Mouse (Mus musculus) lung, postnatal 0 days (tissue): ENCODE results near the gene Lrp10. TPM values are rescaled to one million over a fixed set of nuclear protein-coding genes. Genes with fewer than 3 reads are reported as not detected.

Experiments used
- ATAC-seq: fragments of 200-750 bp; cut with Nextera tagmentation; 2 replicates; pipeline ENCODE4 v1.8.0; 2017; ENCODE audit warnings: moderate library complexity
- DNase-seq: peaks from one replicate; pipeline ENCODE4 v3.0.0-alpha.2; 2016; ENCODE audit warnings: low spot score
- H3K27ac ChIP-seq: fragments of 300-500 bp; sonication (generic); 2 replicates; pipeline ENCODE4 v1.5.1; 2014; ENCODE audit warnings: antibody characterized with exemption, mild to moderate bottlenecking, low read length, mixed read lengths
- H3K27me3 ChIP-seq: fragments of 300-500 bp; sonication (generic); replicated peaks from 2 replicates; pipeline ENCODE4 v1.6.1; 2014; ENCODE audit warnings: low read length, mixed read lengths; ENCODE audit not compliant: insufficient read depth
- H3K36me3 ChIP-seq: fragments of 300-500 bp; sonication (generic); 2 replicates; pipeline ENCODE4 v1.6.1; 2014; ENCODE audit warnings: low read length, mixed read lengths; ENCODE audit not compliant: insufficient read depth
- H3K4me1 ChIP-seq: fragments of 300-500 bp; sonication (generic); 2 replicates; pipeline ENCODE4 v1.6.1; 2014; ENCODE audit warnings: antibody characterized with exemption, low read depth, low read length, mixed read lengths; ENCODE audit not compliant: insufficient read depth
- H3K4me2 ChIP-seq: fragments of 300-500 bp; sonication (generic); replicated peaks from 2 replicates; pipeline ENCODE4 v1.6.1; 2014; ENCODE audit warnings: low read depth, mild to moderate bottlenecking, low read length, moderate library complexity, mixed read lengths
- H3K4me3 ChIP-seq: fragments of 300-500 bp; sonication (generic); 2 replicates; pipeline ENCODE4 v1.5.1; 2014; ENCODE audit warnings: low read depth, low read length
- H3K9ac ChIP-seq: fragments of 300-500 bp; sonication (generic); replicated peaks from 2 replicates; pipeline ENCODE4 v1.6.1; 2014; ENCODE audit warnings: low read depth, mild to moderate bottlenecking
- H3K9me3 ChIP-seq: fragments of 300-500 bp; sonication (generic); 2 replicates; pipeline ENCODE4 v1.6.1; 2016; ENCODE audit warnings: low read length, mixed read lengths
- CTCF ChIP-seq: IDR thresholded peaks from 2 replicates; pipeline ENCODE4 v1.5.1; 2016; ENCODE audit warnings: antibody characterized with exemption, mild to moderate bottlenecking
- EP300 ChIP-seq: IDR thresholded peaks from 2 replicates; pipeline ENCODE4 v1.6.1; 2016; ENCODE audit warnings: antibody characterized with exemption, mild to moderate bottlenecking, control low read depth
- WGBS: fragments of 180-500 bp; shearing (Covaris S2); extraction: QIAGEN DNeasy Blood & Tissue Kit; methylation state at CpG from one replicate; pipeline ENCODE4 v1.1.7; 2014; 5-methylcytosine and 5-hydroxymethylcytosine counted together
- polyA plus RNA-seq: library from polyadenylated mRNA; unstranded; fragments of >200 nt; fragmentation: Nextera tagmentation; extraction: Ambion mirVana; gene quantifications from 2 replicates; pipeline ENCODE4 v1.2.1, GENCODE M21; 2015

The Lrp10 gene
- 92.5 and 96.5 TPM in 2 replicates for polyA plus RNA-seq

DNA sequence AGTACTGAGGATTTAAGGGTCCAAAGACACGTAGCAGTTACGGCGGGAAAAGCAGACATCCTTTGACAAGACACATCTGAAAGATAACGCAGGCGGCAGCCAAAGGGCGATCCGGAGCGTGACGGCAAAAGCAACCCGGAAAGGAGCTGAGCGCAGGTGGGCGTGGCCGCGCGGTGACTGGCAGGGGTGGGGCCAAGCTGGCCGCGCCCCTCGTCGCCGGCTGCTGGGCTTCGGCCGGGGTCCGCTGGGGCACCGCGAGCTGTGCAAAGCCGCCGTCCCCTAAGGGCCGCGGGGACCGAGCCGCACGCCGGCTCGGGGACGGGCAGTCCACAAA, at the start of gene Lrp10:
Lrp10 (plus strand) TSS at position 179 of the 334 bp plus-strand sequence.
- peaks cover 25% of the 10 kb centered on the region for H3K36me3 ChIP-seq
- H3K27ac ChIP-seq: peak within 1 kb of the TSS; percentile 94
- WGBS: under 1% methylated on average over 29 of the region's 35 CpGs
- H3K9me3 ChIP-seq: no peaks in the 10 kb centered on the region
- ATAC-seq (peak; percentile 90), DNase-seq (peak; percentile 95)
- H3K4me1 ChIP-seq: peaks cover 8% of the 10 kb centered on the region; the same call in 1 of the 2 replicates
- H3K27me3 ChIP-seq: no peaks in the 10 kb centered on the region
- H3K9ac ChIP-seq: peak within 1 kb of the TSS; percentile 58
- H3K4me2 ChIP-seq: peak within 1 kb of the TSS; percentile 83
- no peak for TF ChIP-seq CTCF
- no peak for TF ChIP-seq EP300
- H3K4me3 ChIP-seq: peak within 1 kb of the TSS; percentile 78

DNA sequence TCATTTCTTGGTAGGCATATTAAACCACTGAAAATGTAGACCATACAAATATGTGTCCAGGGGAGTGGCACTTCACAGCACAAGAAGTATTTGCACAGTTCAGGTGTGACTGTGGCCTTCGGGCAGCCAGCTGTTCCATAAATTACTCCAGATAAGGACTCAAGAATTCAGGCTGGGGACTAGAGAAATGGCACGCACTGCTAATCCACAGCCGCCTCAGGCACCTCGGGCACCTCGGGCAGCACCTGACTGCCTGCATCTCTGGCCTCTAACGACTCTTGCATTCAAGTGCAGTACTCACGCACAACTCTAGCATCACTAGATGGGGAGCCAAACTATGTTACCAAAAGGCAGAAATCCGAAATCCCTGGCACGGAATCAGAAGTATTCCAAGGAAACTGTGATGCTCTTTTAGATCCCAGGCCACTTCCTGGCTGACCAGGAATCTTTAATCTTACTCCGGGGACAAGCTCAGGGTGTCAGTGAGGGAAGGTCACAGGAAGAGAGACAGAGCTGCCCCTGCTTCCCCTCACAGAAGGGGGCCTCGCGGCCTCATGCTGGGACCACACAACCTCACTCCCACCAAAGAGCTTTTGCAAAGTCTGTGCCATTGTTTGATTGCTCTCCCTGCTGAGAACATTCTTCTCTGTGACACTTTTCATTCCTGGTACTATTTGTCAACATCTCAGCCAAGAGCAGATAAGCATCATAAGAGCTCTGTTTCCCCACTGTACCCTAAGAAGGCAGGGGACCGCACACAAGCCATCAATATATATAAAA, 48.5 kb upstream of the Lrp10 start:
- TF ChIP-seq CTCF: no peak
- TF ChIP-seq EP300: peak; percentile 57
- Histone ChIP-seq H3K9ac (no peak overlapping the region), H3K4me1 (peaks cover 22% of the 10 kb centered on the region), H3K27me3 (no peaks in the 10 kb centered on the region), H3K36me3 (no peaks in the 10 kb centered on the region), H3K9me3 (no peaks in the 10 kb centered on the region), H3K4me2 (no peak overlapping the region), H3K27ac (peak overlapping the region; percentile 90), H3K4me3 (no peak overlapping the region)
- ATAC-seq: peak; percentile 78
- peak; percentile 87 for DNase-seq
- WGBS: 21% methylated on average over 13 of the region's 13 CpGs

DNA sequence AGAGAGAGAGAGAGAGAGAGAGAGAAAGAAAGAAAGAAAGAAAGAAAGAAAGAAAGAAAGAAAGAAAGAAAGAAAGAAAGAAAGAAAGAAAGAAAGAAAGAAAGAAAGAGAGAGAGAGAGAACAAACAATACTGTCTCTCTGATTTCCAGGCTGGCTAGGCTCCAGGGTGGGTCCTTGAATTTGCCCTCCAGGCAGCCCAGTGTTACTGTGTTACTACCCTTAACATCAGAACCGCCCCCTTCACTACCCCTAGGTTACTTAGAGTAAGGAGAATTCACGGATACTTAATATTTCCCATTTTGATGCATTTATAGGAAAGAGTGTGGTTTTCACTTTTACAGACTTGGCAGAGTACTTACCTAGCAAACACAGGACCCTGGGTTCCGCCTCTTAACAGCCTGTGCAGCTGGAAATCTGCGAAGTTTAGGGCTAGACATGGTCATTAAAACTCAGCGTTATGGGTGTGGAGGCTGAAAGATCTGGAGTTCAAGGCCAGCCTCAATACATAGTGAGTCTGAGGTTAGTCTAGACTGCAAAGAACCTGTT, 47.6 kb upstream of the Lrp10 start:
- H3K9me3 ChIP-seq: no peaks in the 10 kb centered on the region
- H3K27ac ChIP-seq: peak overlapping the region; percentile 57
- no peak overlapping the region for H3K4me3 ChIP-seq
- H3K4me2 ChIP-seq: no peak overlapping the region
- H3K4me1 ChIP-seq: peaks cover 18% of the 10 kb centered on the region
- WGBS: 44% methylated on average over 5 of the region's 5 CpGs
- TF ChIP-seq EP300: no peak
- no peak for TF ChIP-seq CTCF
- H3K36me3 ChIP-seq: no peaks in the 10 kb centered on the region
- no peak for ATAC-seq
- no peak for DNase-seq
- H3K9ac ChIP-seq: no peak overlapping the region
- no peaks in the 10 kb centered on the region for H3K27me3 ChIP-seq

DNA sequence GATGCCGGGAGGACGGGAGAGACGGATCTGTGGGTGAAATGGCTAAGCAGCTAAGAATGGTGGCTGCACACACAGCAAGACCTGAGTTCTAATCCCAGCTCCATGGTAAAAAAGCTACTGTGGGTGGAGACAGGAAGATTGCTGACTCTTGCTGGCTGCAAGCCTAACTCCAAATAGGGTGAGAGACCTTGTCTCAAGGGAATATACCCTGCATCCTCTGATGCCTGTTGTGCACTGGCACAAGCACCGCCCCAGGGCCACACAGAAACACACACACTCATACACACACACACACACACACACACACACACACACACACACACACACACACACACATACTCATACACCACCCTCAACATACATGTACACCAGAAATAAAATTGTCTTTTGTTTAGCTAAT, 47.1 kb upstream of the Lrp10 start:
- Histone ChIP-seq H3K27ac (peak overlapping the region; percentile 57), H3K9ac (no peak overlapping the region), H3K4me1 (peaks cover 18% of the 10 kb centered on the region), H3K36me3 (no peaks in the 10 kb centered on the region), H3K4me2 (peak overlapping the region; percentile 27; the same call in 1 of the 2 replicates), H3K27me3 (no peaks in the 10 kb centered on the region), H3K9me3 (no peaks in the 10 kb centered on the region), H3K4me3 (no peak overlapping the region)
- WGBS: 92% methylated on average over 4 of the region's 4 CpGs
- DNase-seq: no peak
- no peak for TF ChIP-seq EP300
- TF ChIP-seq CTCF: no peak
- no peak for ATAC-seq

DNA sequence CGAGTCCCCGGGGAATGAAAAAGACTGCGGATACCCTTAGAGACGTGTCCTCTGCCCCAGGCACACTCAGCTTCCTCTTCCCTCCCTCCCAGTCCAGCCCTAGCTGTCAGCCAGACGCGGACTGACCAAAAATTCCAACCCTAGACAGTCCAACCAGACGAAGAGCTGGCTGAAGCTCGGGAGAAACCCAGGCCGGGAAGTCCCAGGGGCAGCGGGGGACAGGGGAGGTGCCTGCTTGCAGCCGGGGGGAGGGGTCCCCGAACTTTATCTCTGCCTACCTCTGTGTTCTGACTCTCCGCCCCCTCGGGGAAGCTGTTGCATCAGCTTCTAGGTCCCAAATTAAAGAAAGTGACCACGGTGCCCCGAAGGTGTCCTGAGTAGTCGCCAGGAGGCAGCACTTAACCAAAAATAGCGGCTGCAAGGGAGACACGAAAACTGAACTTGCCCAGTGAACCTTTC, 46.3 kb upstream of the Lrp10 start, which contains the start of gene Slc7a7:
Slc7a7 (minus strand) TSS at position 158 of the 459 bp plus-strand sequence.
- 14% methylated on average over 19 of the region's 19 CpGs for WGBS
- Histone ChIP-seq H3K9ac (no peak within 1 kb of the TSS), H3K4me3 (peak within 1 kb of the TSS; percentile 4; the same call in 1 of the 2 replicates), H3K4me2 (peak within 1 kb of the TSS; percentile 27), H3K27me3 (no peaks in the 10 kb centered on the region), H3K27ac (peak within 1 kb of the TSS; percentile 57), H3K4me1 (peaks cover 18% of the 10 kb centered on the region), H3K36me3 (no peaks in the 10 kb centered on the region), H3K9me3 (no peaks in the 10 kb centered on the region)
- TF ChIP-seq EP300 (no peak), CTCF (peak; percentile 65)
- DNase-seq (peak; percentile 56), ATAC-seq (no peak)

DNA sequence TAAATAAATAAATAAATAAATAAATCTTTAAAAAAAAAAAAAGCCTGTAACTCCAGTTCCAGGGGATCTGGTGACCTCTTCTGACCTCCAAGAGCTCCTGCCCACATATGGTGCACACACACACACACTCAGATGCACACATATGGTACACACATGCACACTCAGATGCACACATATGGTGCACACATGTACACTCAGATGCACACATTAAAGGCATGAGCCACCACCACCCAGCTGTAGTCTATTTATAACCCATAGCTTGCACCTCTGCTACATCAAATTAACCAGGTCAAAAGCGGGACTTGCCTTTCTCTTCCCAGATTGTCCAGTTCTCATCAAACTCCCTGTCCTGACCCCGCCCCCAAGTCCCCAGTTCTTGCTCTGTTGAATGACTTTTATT, 42.9 kb upstream of the Lrp10 start:
- Histone ChIP-seq H3K9ac (no peak overlapping the region), H3K4me1 (no peaks in the 10 kb centered on the region; the same call in 1 of the 2 replicates), H3K4me3 (no peak overlapping the region), H3K36me3 (no peaks in the 10 kb centered on the region), H3K27ac (no peak overlapping the region), H3K9me3 (no peaks in the 10 kb centered on the region), H3K27me3 (no peaks in the 10 kb centered on the region), H3K4me2 (no peak overlapping the region)
- WGBS: 92% methylated on average over 2 of the region's 2 CpGs
- TF ChIP-seq CTCF: no peak
- no peak for TF ChIP-seq EP300
- ATAC-seq: no peak
- no peak for DNase-seq
